Mouse (Mus musculus): Measurements from ENCODE around the gene Kcnn1.
A peak's percentile ranks its signal among the peaks of the same experiment; 100 is the strongest.

Gene Kcnn1

GRCm38 (mm10) chr8:70866001-70866520, 3.0 kb upstream of the Kcnn1 start:
- peak; percentile 22 for DNase-seq

GRCm38 (mm10) chr8:70865350-70866000, 2.4 kb upstream of the Kcnn1 start:
- DNase-seq = peak; percentile 99

GRCm38 (mm10) chr8:70864712-70865221, 1.7 kb upstream of the Kcnn1 start:
- no peak for DNase-seq

- DNase-seq = no peak
These were observed 1.1 kb upstream of the Kcnn1 start for GRCm38 (mm10) chr8:70863956-70864711.

GRCm38 (mm10) chr8:70857516-70857915, 5.5 kb downstream of the Kcnn1 start:
- no peak for DNase-seq

- DNase-seq = peak; percentile 71
These were observed 6.4 kb downstream of the Kcnn1 start for GRCm38 (mm10) chr8:70856541-70857197.

- DNase-seq = no peak
These were observed 7.0 kb downstream of the Kcnn1 start for GRCm38 (mm10) chr8:70856028-70856427.

- DNase-seq = no peak
These were observed 9.2 kb downstream of the Kcnn1 start for GRCm38 (mm10) chr8:70853863-70854262.

GRCm38 (mm10) chr8:70852595-70853231, 10.3 kb downstream of the Kcnn1 start:
- no peak for DNase-seq

GRCm38 (mm10) chr8:70851837-70852236, 11.2 kb downstream of the Kcnn1 start:
- no peak for DNase-seq

GRCm38 (mm10) chr8:70850947-70851346, 12.1 kb downstream of the Kcnn1 start:
- no peak for DNase-seq

GRCm38 (mm10) chr8:70850132-70850845, 12.8 kb downstream of the Kcnn1 start:
- DNase-seq = no peak

GRCm38 (mm10) chr8:70849333-70849990, 13.6 kb downstream of the Kcnn1 start:
- DNase-seq = no peak

- no peak for DNase-seq
These were observed 16.5 kb downstream of the Kcnn1 start for GRCm38 (mm10) chr8:70846371-70847154.

- DNase-seq = no peak
These were observed 17.9 kb downstream of the Kcnn1 start for GRCm38 (mm10) chr8:70845108-70845507.

- peak; percentile 96 for DNase-seq
These were observed 18.5 kb downstream of the Kcnn1 start for GRCm38 (mm10) chr8:70844523-70844922.

- no peak for DNase-seq
These were observed 19.1 kb downstream of the Kcnn1 start for GRCm38 (mm10) chr8:70843941-70844340.

GRCm38 (mm10) chr8:70843214-70843773, 19.8 kb downstream of the Kcnn1 start:
- DNase-seq = no peak

GRCm38 (mm10) chr8:70842484-70842883, 20.6 kb downstream of the Kcnn1 start:
- DNase-seq = no peak

Data from lung, postnatal 14 days (tissue).